In genomic region chr11:67030904-67031602, GRCm38 (mm10) we compare ENCODE assay signal across 15 mouse cellular contexts. TPM values are rescaled to one million over a fixed set of nuclear protein-coding genes. Genes with fewer than 3 reads are reported as not detected.
DNase-seq lines count a peak whose midpoint lies in the region; ATAC-seq and TF ChIP-seq lines count a peak whose summit lies in the region.
"Had no signal": no experiment of that assay in that cellular context is flagged by ENCODE, and none has a peak within 500 bp of the region (broad histone marks: within the 10 kb centered on the region; RNA-seq: fewer than 3 reads in every experiment).

No protein-coding gene starts in this region.

- no peak overlapping the region for H3K27ac ChIP-seq in layer of hippocampus, adult 2 months
- H3K27ac ChIP-seq in MEL (ENCODE audit: control insufficient read depth, low read depth, low read length), result no peak overlapping the region
- H3K27ac ChIP-seq: embryonic facial prominence, embryonic 15.5 days; limb, embryonic 15.5 days had no signal

- no peak overlapping the region for H3K9ac ChIP-seq in MEL (ENCODE audit: control insufficient read depth, low read depth, low read length, poor library complexity, severe bottlenecking)
- H3K9ac ChIP-seq: embryonic facial prominence, embryonic 15.5 days; limb, embryonic 15.5 days had no signal

- no peak for DNase-seq in layer of hippocampus, adult 2 months (ENCODE audit: low spot score in 2 of 2)
- no peak for DNase-seq in layer of hippocampus, adult 11-12 months (ENCODE audit: low spot score)
- DNase-seq in MEL (ENCODE audit: low read depth, low spot score), result peak; percentile 39
- DNase-seq in layer of hippocampus, adult 9-10 months (ENCODE audit: low spot score), result no peak
- DNase-seq: cerebellum, postnatal 36 days; heart, adult 18-20 months; heart, postnatal 36 days; layer of hippocampus, postnatal 36 days; right cerebral cortex, postnatal 4 days had no signal

- TF ChIP-seq POLR2A in MEL (IDR thresholded peaks at IDR 0.05; ENCODE audit: control insufficient read depth in 1 of 2, insufficient read depth in 1 of 2, low read depth in 1 of 2, low read length in 2 of 2, poor library complexity in 1 of 2), result no peak

- H3K4me3 ChIP-seq in layer of hippocampus, adult 2 months, result no peak overlapping the region
- H3K4me3 ChIP-seq in MEL (ENCODE audit: control insufficient read depth in 1 of 2, insufficient read depth in 1 of 2, low read depth in 2 of 2, low read length in 2 of 2), result no peak overlapping the region
- H3K4me3 ChIP-seq: embryonic facial prominence, embryonic 15.5 days; limb, embryonic 15.5 days had no signal

- no peak for TF ChIP-seq EP300 in MEL (IDR thresholded peaks at IDR 0.05; ENCODE audit: low read depth in 1 of 2, low read length in 2 of 2)

- H3K4me1 ChIP-seq in MEL (ENCODE audit: control insufficient read depth in 1 of 2, insufficient read depth in 2 of 2, low read length in 2 of 2), result no peaks in the 10 kb centered on the region
- H3K4me1 ChIP-seq: embryonic facial prominence, embryonic 15.5 days; limb, embryonic 15.5 days had no signal

- no peaks in the 10 kb centered on the region for H3K27me3 ChIP-seq in MEL (ENCODE audit: control insufficient read depth in 1 of 2, insufficient read depth in 2 of 2, low read length in 2 of 2)
- H3K27me3 ChIP-seq: embryonic facial prominence, embryonic 15.5 days; limb, embryonic 15.5 days had no signal

- H3K9me3 ChIP-seq in MEL (replicated peaks; ENCODE audit: insufficient read depth, low read length), result no peaks in the 10 kb centered on the region
- H3K9me3 ChIP-seq: embryonic facial prominence, embryonic 15.5 days; limb, embryonic 15.5 days had no signal

- peak; percentile 18; the same call in 1 of the 2 replicates for TF ChIP-seq CTCF in layer of hippocampus, adult 2 months (conservative IDR thresholded peaks at IDR 0.05)
- peak in 2 of 3 experiments; percentile 37 to 49; a peak in 5 of 6 replicates for TF ChIP-seq CTCF in MEL (IDR thresholded peaks at IDR 0.05 in 2 of 3, conservative IDR thresholded peaks at IDR 0.05 in 1 of 3; ENCODE audit: control insufficient read depth in 1 of 3, insufficient read depth in 1 of 3, low read depth in 2 of 3, low read length in 3 of 3, poor library complexity in 1 of 3, severe bottlenecking in 1 of 3)

- peak; percentile 65 for ATAC-seq in common myeloid progenitor, adult 5-6 weeks (replicated peaks; ENCODE audit: low read depth, poor library complexity, severe bottlenecking)
- peak; percentile 84 for ATAC-seq in neutrophil, adult 5-6 weeks (ENCODE audit: extremely low read depth, insufficient number of reproducible peaks, low FRiP score, poor library complexity, severe bottlenecking)
- no peak for ATAC-seq in erythroblast, adult 5-6 weeks (replicated peaks; ENCODE audit: low FRiP score, poor library complexity, severe bottlenecking)
- ATAC-seq: forebrain, embryonic 16.5 days had no signal

- no peaks in the 10 kb centered on the region for H3K36me3 ChIP-seq in MEL (ENCODE audit: control insufficient read depth in 1 of 2, insufficient read depth in 2 of 2, low read length in 2 of 2)
- H3K36me3 ChIP-seq: embryonic facial prominence, embryonic 15.5 days; limb, embryonic 15.5 days had no signal

- TF ChIP-seq RAD21 in MEL (IDR thresholded peaks at IDR 0.05; ENCODE audit: low read depth, low read length), result no peak

- H3K79me2 ChIP-seq in MEL (ENCODE audit: control insufficient read depth, insufficient read depth, low read length, poor library complexity), result no peaks in the 10 kb centered on the region

TF ChIP-seq in MEL, 35 proteins besides CTCF, POLR2A, EP300 and RAD21:
- TF ChIP-seq SMC3 (IDR thresholded peaks at IDR 0.05; ENCODE audit: low read depth, low read length), result 0 out of 2 replicates have a peak, but pooled peaks have one; percentile 9
- no peak for TF ChIP-seq KAT2A (conservative IDR thresholded peaks at IDR 0.05; ENCODE audit: low read depth, low read length)

RNA-seq across cellular contexts. Expression of gene Tmem220, which starts 6.1 kb away (rescaled TPM):
- total RNA-seq in layer of hippocampus, adult 2 months (2021), result under 1 TPM; 0.44 to 0.95 TPM
- total RNA-seq in MEL (2012; rRNA removed), result 0.23 and 0.35 TPM in 2 replicates
- polyA plus RNA-seq in MEL (2012; ENCODE audit: insufficient read depth in 1 of 2, insufficient read length in 2 of 2, low read depth in 1 of 2, low replicate concordance in 2 of 2, missing spikeins in 1 of 2), result under 1 TPM in 1 of 2 experiments, not detected in 1; 0.99 TPM
- 2.3 TPM in 1 of 2 replicates, not detected in the other for total RNA-seq in common myeloid progenitor, adult 5-6 weeks (2017)
- total RNA-seq in neutrophil, adult 5-6 weeks (2017), result 1.1 and 2.8 TPM in 2 replicates
- not detected in 2 replicates for total RNA-seq in erythroblast, adult 5-6 weeks (2015; ENCODE audit: low replicate concordance)
- total RNA-seq in erythroblast, adult 5-6 weeks (2017; ENCODE audit: low replicate concordance), result not detected in 2 replicates

RNA-seq across cellular contexts. Expression of gene Adprm, which starts 21.3 kb away (rescaled TPM):
- 10 to 100 TPM; 27.7 to 29.3 TPM for total RNA-seq in layer of hippocampus, adult 2 months (2021)
- 23.0 and 27.8 TPM in 2 replicates for total RNA-seq in MEL (2012; rRNA removed)
- polyA plus RNA-seq in MEL (2012; ENCODE audit: insufficient read depth in 1 of 2, insufficient read length in 2 of 2, low read depth in 1 of 2, low replicate concordance in 2 of 2, missing spikeins in 1 of 2), result 100 to 1,000 TPM in 1 of 2 experiments, 10 to 100 TPM in 1; 19.7 to 531 TPM
- 13.6 and 15.1 TPM in 2 replicates for total RNA-seq in common myeloid progenitor, adult 5-6 weeks (2017)
- total RNA-seq in neutrophil, adult 5-6 weeks (2017), result 36.1 and 43.3 TPM in 2 replicates
- total RNA-seq in erythroblast, adult 5-6 weeks (2015; ENCODE audit: low replicate concordance), result 9.6 and 13.2 TPM in 2 replicates
- total RNA-seq in erythroblast, adult 5-6 weeks (2017; ENCODE audit: low replicate concordance), result 8.3 and 8.5 TPM in 2 replicates

RNA-seq across cellular contexts. Expression of gene Sco1, which starts 21.4 kb away (rescaled TPM):
- 10 to 100 TPM in 1 of 2 experiments, 1 to 10 TPM in 1; 9.4 to 10.6 TPM for total RNA-seq in layer of hippocampus, adult 2 months (2021)
- 29.8 and 32.9 TPM in 2 replicates for total RNA-seq in MEL (2012; rRNA removed)
- polyA plus RNA-seq in MEL (2012; ENCODE audit: insufficient read depth in 1 of 2, insufficient read length in 2 of 2, low read depth in 1 of 2, low replicate concordance in 2 of 2, missing spikeins in 1 of 2), result 10 to 100 TPM in 1 of 2 experiments, not detected in 1; 14.1 TPM
- total RNA-seq in common myeloid progenitor, adult 5-6 weeks (2017), result 24.5 and 25.7 TPM in 2 replicates
- 9.9 and 14.5 TPM in 2 replicates for total RNA-seq in neutrophil, adult 5-6 weeks (2017)
- total RNA-seq in erythroblast, adult 5-6 weeks (2015; ENCODE audit: low replicate concordance), result 2.7 and 2.9 TPM in 2 replicates
- total RNA-seq in erythroblast, adult 5-6 weeks (2017; ENCODE audit: low replicate concordance), result 4.0 and 4.9 TPM in 2 replicates

RNA-seq across cellular contexts. Expression of gene Myh3, which starts 47.0 kb away (rescaled TPM):
- total RNA-seq in layer of hippocampus, adult 2 months (2021), result under 1 TPM; 0.67 to 0.91 TPM
- 0.81 and 1.5 TPM in 2 replicates for total RNA-seq in MEL (2012; rRNA removed)
- polyA plus RNA-seq in MEL (2012; ENCODE audit: insufficient read depth in 1 of 2, insufficient read length in 2 of 2, low read depth in 1 of 2, low replicate concordance in 2 of 2, missing spikeins in 1 of 2), result 1 to 10 TPM in 1 of 2 experiments, not detected in 1; 1.7 TPM
- total RNA-seq in common myeloid progenitor, adult 5-6 weeks (2017), result not detected in 2 replicates
- not detected in 2 replicates for total RNA-seq in neutrophil, adult 5-6 weeks (2017)
- not detected in 2 replicates for total RNA-seq in erythroblast, adult 5-6 weeks (2015; ENCODE audit: low replicate concordance)
- total RNA-seq in erythroblast, adult 5-6 weeks (2017; ENCODE audit: low replicate concordance), result not detected in 2 replicates
- total RNA-seq: heart, postnatal 36 days had no signal
